In the genomic region with DNA sequence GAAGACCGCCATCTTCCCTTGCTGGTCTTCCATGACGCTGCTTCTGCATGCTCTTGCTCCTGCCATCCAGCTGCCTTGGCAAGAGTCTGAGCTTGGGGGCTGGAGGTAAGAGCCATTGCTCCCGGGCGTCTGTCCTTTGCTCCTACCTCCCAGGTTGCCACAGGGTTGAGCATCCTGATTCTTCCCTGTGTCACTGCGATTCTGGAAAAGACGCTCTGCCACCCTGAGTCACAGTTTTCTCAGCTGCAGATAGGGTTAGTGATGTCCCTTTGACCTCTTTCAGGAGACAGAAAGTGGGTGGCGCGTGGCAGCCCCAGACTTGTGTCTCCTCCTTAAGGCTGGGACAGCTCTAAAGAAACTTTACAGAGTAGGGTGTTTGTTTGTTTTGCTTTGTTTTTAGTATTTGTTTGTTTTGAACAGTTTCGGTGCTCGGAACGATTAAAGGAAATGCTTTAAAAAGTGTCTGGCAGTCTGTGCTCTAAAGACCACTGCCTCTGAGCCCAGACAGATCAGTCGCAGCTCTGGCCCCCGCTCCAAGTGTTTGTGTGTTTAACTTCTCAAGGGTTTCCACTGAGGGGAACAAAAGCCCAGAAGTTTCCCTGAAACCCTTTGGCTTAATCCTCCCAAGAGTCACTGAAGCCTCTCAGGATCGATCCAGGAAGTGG, we compare ENCODE assay signal across 8 mouse cellular contexts.
DNase-seq lines count a peak whose midpoint lies in the region; ATAC-seq and TF ChIP-seq lines count a peak whose summit lies in the region.
"Had no signal": no experiment of that assay in that cellular context is flagged by ENCODE, and none has a peak within 500 bp of the region (broad histone marks: within the 10 kb centered on the region; RNA-seq: fewer than 3 reads in every experiment).

No protein-coding gene starts in this region.

- TF ChIP-seq POLR2A in thymus, adult 2 months (IDR thresholded peaks at IDR 0.05; ENCODE audit: control insufficient read depth, extremely low read depth, insufficient read depth, low read length, poor library complexity), result no peak

- ATAC-seq in hindbrain, embryonic 16.5 days, result no peak

- intact Hi-C loops in left cerebral cortex, postnatal 36 days (cut with DNase I), result no loop called here
- intact Hi-C loops in left cerebral cortex, postnatal 14 days (cut with DNase I), result no loop called here

- H3K4me1 ChIP-seq in hindbrain, embryonic 10.5 days (replicated peaks), result peaks cover 27% of the 10 kb centered on the region
- peaks cover 10% of the 10 kb centered on the region for H3K4me1 ChIP-seq in hindbrain, embryonic 16.5 days (ENCODE audit: control insufficient read depth, insufficient read depth, low read depth, low read length)
- peaks cover 21% of the 10 kb centered on the region for H3K4me1 ChIP-seq in thymus, adult 2 months (replicated peaks; ENCODE audit: control insufficient read depth, insufficient read depth, low read length)

- peaks cover 4% of the 10 kb centered on the region; the same call in 1 of the 2 replicates for H3K9me3 ChIP-seq in hindbrain, embryonic 10.5 days
- no peaks in the 10 kb centered on the region for H3K9me3 ChIP-seq in hindbrain, embryonic 16.5 days (ENCODE audit: control insufficient read depth, low read length)
- H3K9me3 ChIP-seq: hindbrain, embryonic 15.5 days had no signal

- no peak overlapping the region for H3K4me3 ChIP-seq in hindbrain, embryonic 10.5 days
- no peak overlapping the region for H3K4me3 ChIP-seq in hindbrain, embryonic 16.5 days (ENCODE audit: low read length)
- H3K4me3 ChIP-seq in thymus, adult 2 months (ENCODE audit: control insufficient read depth, insufficient read depth, low read length), result no peak overlapping the region
- H3K4me3 ChIP-seq: hindbrain, embryonic 15.5 days had no signal

- TF ChIP-seq CTCF in thymus, adult 2 months (IDR thresholded peaks at IDR 0.05; ENCODE audit: borderline replicate concordance, control insufficient read depth, extremely low read depth, insufficient read depth, low read length, poor library complexity), result no peak

- H3K27ac ChIP-seq in hindbrain, embryonic 10.5 days, result peak overlapping the region; percentile 76
- H3K27ac ChIP-seq in hindbrain, embryonic 16.5 days (ENCODE audit: low read depth, low read length), result no peak overlapping the region
- H3K27ac ChIP-seq in thymus, adult 2 months (ENCODE audit: control insufficient read depth, insufficient read depth, low read length), result peak overlapping the region; percentile 14; the same call in 1 of the 2 replicates
- H3K27ac ChIP-seq: hindbrain, embryonic 15.5 days had no signal

- H3K9ac ChIP-seq in hindbrain, embryonic 16.5 days (ENCODE audit: low read depth, low read length), result no peak overlapping the region
- H3K9ac ChIP-seq: hindbrain, embryonic 15.5 days had no signal

- H3K36me3 ChIP-seq in hindbrain, embryonic 10.5 days, result no peaks in the 10 kb centered on the region
- H3K36me3 ChIP-seq in hindbrain, embryonic 16.5 days (ENCODE audit: control insufficient read depth, insufficient read depth, low read length), result no peaks in the 10 kb centered on the region
- no peaks in the 10 kb centered on the region for H3K36me3 ChIP-seq in thymus, adult 2 months (ENCODE audit: control insufficient read depth, insufficient read depth, low read length)
- H3K36me3 ChIP-seq: hindbrain, embryonic 15.5 days had no signal

- 57% methylated on average over 14 of the region's 14 CpGs for WGBS in hindbrain, embryonic 10.5 days
- WGBS in hindbrain, embryonic 16.5 days, result 68% methylated on average over 14 of the region's 14 CpGs
- 44% methylated on average over 14 of the region's 14 CpGs for WGBS in thymus, adult 2 months
- 31% methylated on average over 14 of the region's 14 CpGs for WGBS in large intestine, adult 2 months

- no peak for DNase-seq in hindbrain, embryonic 10.5 days (ENCODE audit: low spot score)
- DNase-seq in thymus, adult 2 months, result no peak
- no peak for DNase-seq in thymus, postnatal 25 days
- DNase-seq in large intestine, adult 2 months (ENCODE audit: low read depth, low spot score), result peak; percentile 46
- no peak for DNase-seq in left cerebral cortex, postnatal 36 days (ENCODE audit: low spot score in 2 of 2)
- DNase-seq in left cerebral cortex, postnatal 14 days (ENCODE audit: low spot score in 2 of 2), result no peak

- 0 out of 2 replicates have a peak, but pooled peaks cover 6% of the 10 kb centered on the region for H3K27me3 ChIP-seq in hindbrain, embryonic 10.5 days (ENCODE audit: insufficient read depth, poor library complexity, severe bottlenecking)
- no peaks in the 10 kb centered on the region for H3K27me3 ChIP-seq in hindbrain, embryonic 16.5 days (replicated peaks; ENCODE audit: control insufficient read depth, insufficient read depth, low read length)
- H3K27me3 ChIP-seq in thymus, adult 2 months (ENCODE audit: control insufficient read depth, insufficient read depth, low read length), result no peaks in the 10 kb centered on the region
- H3K27me3 ChIP-seq: hindbrain, embryonic 15.5 days had no signal

- H3K4me2 ChIP-seq in hindbrain, embryonic 16.5 days (ENCODE audit: low read length), result no peak overlapping the region
- H3K4me2 ChIP-seq: hindbrain, embryonic 15.5 days had no signal
